Mouse (Mus musculus) frontal cortex, postnatal 25 days (tissue): ENCODE results near the gene Ttf2.

Experiments
- DNase-seq, 2 experiments: peaks; one replicate each; pipeline ENCODE4 v3.0.0; 2022; ENCODE audit warnings: low spot score in 2 of 2

The Ttf2 gene

DNA sequence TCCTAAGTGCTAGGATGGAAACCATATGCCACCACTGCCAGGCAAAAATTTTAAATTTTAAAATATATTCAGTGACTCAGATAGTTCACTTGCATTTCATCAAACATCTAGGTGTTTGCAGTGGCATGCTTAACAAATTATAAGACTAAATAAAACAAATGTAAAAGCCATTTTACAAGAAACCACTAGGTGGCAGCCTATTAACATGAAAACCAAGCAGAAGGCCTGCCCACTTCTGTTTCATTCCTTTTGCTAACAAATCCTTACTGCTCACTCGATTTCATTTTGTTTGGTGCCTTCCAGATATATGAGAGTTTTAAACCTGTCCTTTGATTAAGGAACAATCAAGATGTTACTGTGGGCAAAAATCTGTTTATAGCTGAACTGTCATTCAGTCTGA lies 4.4 kb upstream of the Ttf2 start:
- no peak for DNase-seq

DNA sequence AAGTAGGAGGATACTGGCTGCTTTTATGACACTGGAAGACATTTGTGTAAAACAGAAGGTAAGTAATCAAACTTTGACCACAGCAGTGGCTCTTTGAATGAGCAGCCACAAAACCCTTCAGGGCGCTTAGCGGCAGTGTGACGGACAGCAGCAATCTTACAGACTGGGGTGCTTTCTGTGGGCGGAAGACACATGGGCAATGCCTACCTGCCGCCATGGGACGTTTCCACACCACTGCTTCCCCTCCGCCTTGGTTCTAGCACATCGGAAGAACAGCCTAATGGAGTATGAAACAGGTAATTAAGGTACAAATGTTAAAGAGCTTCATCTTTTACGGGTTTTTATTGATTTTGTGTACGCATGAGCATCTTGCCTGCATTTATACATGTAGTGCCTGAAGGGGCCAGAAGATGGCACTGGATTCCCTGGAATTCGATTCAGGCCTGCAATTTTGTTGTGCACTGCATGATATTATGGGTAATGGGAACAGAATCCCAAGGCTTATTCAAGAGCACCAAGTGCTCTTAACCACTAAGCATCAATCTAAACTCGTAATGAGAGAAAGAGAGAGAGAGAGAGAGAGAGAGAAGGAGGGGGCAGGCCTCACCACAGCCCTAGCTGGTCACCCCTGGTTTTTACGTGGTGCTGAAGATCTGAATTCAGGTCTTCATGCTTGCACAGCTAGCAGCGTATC lies 5.5 kb downstream of the Ttf2 start:
- DNase-seq: peak; percentile 28 to 47

DNA sequence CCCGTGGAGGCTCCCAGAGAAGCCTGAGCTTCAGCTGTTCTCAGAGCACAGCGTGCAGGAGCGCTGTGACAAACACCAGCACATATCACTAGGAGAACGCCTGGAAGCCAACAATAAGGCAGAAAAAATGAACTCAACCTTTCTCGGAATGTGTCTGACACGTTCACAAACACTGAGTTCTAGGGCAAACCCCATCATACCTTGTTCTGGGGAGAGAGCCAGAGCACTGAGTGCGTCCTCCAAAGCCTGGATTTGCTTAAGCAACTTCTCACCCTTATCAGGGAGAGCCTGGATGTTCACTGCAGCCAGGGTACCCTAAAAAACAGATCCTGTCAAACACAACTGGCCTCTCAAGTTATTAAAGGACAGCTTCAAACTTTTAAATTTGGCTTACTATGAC lies 8.0 kb downstream of the Ttf2 start:
- no peak for DNase-seq

DNA sequence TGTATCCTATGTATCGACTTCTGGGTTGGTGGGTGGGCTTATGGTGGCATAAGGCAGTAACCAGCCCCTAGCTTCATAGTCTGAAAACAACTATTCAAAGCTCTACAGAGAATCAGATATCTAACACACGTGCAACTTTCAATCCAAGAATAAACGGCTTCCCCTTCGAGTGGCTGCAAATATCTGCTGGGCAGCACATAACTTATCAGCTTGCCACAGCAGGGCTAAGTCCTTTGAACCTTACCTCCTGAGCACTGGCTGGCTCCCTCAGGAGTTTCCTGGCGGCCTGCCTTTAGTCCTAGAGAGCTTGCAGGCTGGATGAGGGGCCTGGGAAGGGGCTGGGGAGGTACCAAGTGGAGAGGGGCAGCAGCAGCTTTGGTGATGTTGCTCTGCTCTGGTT lies 8.5 kb downstream of the Ttf2 start:
- no peak for DNase-seq

DNA sequence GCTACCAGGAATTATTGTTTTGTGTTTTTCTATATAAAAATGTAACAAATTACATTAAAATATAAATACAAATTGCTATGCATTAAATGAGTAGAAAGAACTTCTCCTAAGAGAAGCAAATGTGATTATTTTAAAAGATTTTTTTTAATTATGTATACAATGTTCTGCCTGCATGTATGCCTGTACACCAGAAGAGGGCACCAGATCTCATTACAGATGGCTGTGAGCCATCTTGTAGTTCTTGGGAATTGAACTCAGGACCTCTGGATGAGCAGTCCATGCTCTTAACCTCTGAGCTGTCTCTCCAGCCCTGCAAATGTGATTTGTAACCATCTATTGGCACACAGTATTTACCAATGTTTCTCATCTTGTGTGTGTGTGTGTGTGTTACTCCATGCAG lies 14.8 kb downstream of the Ttf2 start:
- DNase-seq: no peak

DNA sequence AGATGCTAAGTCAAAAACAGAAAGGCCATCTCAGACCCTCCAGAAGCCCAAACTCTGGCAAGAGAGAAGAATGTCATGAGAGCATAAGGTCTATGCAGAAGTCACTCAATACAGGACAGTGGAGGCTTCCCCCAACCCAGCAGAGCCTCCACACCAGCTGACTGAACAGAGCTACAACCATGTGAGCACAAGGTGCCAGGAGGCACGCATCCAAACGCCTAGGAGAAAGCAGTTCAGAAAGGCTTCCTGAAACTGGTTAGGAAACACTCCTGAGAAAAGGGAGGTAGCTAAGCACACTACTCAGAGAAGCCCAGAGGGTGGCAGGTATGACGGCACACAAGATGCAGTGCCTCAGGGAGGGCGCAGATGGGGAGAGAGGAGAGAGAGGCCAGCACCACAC lies 17.9 kb downstream of the Ttf2 start:
- DNase-seq: no peak

DNA sequence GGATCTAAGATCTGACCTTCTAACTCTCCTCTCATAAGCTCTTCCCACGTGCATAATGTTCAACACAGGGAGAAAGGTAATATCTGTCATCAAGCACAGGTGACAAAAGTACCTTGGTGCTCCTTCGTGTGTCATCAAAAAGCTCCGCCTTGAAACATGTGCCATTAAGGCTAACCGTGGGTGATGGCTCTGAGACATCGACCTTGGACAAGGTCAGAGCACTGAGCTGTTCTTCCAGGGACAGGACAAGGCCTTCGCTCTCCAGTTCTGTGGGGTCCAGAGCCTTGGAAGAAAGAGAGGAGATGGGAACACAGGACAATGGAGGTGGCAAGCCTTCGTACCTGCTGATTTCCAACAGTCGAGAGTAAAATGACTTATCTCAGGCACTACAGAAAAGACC lies 22.2 kb downstream of the Ttf2 start:
- DNase-seq: no peak

DNA sequence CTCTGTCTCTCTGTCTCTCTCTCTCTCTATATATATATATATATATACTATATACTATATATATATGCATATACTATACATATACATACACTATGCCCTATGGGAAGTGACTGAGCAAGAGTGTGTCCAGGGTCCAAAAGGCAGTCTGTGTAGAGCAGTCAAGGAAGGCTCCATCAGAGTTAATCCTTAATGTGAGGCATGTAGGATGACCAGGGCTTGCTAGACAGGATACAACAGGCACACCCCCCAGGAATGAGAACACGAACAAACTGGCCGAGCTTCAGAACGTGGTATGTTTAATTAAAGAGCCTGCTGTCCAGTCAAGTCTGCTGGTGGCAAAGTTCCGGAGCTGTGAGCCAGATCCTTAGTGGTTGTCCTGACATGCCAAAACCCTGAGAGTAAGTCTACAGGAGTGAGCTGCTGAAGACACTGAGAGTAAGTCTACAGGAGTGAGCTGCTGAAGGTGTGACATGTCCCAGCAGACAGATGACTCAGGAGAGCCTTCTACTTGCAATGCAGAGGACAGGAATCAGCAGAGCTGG lies 28.9 kb downstream of the Ttf2 start:
- DNase-seq: no peak

DNA sequence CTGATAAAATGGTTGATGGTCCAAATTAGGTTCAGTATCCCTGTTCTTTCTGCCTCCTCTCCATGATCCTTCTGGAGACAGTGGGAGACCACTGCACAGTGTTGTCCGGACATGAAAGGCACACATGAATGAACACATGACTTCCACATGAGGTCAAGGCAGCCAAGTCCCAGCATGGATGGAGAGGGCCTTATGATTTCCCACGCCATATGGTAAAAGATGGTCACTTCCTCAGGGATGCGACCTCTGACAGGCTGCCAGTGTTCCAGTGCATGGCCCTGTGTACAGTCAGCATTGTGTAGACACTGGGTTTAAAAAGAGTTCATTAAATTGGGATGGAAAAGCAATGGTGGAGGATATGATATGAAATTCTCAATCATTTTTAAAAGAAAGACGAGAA lies 31.3 kb downstream of the Ttf2 start:
- no peak for DNase-seq

DNA sequence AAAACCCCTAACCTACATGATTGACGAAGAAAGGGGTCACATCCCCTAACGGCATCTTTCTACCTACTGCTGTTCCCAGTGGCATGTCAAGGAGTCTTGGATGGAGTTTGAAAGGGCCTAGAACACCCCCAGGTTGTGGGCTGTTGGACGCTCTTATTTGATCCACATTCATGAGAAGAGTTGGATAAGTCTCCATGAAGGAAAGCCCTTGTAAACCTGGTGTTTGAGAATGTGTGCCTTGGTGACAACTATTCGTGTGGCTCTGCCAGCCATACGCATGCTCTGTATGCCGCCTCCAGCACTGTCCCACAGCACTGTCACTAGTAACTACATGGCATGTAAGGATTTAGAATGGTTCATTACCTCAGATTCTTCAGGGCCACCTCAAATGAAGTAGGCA lies 33.3 kb downstream of the Ttf2 start:
- no peak for DNase-seq

DNA sequence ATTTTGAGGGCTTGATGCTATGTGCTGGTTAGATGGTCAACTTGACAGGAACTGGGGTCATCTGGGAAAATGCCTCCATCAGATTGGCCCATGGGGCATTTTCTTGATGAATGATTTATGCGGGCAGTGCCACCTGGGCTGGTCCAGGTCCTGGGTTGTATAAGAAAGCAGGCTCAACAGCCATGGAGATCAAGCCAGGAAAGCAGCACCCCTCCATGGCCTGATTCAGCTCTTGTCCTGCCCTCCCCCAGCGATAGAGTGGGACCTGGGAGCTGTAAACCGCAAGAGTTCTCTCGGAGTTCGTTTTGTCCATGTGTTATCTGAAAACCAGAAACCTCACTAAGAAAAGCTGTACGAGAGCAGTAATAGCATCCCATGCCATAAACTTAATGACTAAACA lies 33.9 kb downstream of the Ttf2 start:
- DNase-seq: no peak

DNA sequence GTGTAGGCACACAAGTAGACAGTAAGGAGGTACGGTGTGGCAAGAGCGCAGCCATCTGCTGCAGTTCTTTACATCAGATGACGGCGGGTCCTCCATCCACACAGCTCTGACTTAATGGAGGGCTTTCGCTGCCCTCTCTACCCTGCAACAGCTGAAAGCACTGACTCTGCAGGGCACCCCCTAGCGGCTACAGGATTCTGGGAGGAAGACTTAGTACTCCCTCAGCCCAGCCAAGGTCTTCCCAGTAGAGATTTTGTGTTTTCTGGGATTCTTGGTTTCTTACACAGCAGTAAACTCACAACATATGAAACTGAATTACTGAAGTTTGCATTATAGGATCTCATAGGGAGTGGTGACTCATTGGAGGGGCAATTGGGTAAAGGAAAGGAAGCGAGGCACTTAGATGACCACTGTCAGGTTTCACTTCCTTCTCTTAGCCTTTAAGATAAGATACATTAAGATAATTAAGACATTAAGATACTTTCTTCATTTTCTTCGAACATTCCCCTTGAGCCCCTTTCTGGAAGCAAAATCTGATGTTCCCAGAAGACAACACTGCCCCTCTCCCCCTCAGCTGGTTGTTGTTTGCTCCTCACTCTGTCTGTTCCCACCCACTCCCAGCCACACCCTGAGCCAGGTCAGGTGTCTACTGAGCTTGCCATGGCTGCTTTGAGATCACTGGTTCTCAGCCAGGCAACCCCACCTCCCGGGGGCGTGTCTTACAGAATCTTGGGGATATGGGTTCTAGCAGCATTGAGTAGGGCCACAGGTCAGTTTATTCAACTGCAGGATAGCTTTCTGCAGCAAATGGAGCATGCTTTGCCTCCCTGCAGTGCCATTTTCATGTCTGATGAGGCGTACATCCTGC lies 37.2 kb downstream of the Ttf2 start:
- DNase-seq: no peak

DNA sequence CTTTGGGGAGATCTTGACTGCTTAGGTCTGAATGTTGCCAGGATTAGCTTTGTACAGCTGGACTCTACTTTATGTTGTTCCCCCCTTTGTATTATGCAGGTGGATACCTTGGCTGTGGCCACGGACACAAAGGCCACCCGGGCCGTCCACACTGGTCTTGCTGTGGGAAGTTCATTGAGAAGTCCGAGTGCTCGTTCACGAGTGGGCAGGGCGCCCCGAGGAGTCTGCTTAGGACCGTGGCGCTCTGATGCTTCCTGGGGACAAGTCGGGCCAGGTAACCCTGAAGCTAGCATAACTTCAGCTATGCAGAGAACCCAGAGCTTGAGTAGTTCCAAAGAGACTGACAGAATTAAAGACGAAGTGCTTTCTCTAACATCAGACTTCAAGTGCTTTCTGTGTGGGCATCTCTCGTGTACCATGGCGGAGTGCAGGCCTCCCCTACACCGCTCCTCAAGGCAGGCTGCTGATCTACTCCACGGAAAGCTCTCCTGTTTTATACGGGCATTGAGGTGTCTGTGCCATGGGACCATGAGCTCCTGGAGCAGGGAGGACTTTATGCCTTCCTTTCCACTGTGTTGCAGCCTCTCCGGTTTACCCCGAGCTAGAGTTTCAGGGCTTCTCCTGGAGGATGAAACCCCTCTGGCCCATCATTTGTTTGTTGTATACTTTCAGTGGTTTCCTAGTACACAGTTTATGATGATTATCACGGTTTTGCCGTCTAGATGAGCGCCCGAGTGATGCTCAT lies 38.0 kb downstream of the Ttf2 start:
- no peak for DNase-seq

DNA sequence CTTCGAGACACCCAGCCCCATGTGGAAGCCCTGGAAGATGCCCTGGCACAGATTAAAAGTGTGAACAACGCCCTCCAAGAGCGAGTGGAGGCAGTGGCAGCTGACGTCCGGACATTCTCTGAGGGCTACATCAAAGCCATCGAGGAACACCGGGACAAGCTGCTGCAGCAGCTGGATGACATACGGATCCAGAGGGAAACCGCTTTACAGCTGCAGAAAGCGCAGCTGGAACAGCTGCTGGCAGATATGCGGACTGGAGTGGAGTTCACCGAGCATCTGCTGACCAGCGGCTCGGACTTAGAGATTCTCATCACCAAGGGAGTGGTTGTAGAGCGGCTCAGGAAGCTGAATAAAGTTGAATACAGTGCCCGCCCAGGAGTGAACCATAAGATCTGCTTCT lies 44.3 kb downstream of the Ttf2 start:
- DNase-seq: no peak

DNA sequence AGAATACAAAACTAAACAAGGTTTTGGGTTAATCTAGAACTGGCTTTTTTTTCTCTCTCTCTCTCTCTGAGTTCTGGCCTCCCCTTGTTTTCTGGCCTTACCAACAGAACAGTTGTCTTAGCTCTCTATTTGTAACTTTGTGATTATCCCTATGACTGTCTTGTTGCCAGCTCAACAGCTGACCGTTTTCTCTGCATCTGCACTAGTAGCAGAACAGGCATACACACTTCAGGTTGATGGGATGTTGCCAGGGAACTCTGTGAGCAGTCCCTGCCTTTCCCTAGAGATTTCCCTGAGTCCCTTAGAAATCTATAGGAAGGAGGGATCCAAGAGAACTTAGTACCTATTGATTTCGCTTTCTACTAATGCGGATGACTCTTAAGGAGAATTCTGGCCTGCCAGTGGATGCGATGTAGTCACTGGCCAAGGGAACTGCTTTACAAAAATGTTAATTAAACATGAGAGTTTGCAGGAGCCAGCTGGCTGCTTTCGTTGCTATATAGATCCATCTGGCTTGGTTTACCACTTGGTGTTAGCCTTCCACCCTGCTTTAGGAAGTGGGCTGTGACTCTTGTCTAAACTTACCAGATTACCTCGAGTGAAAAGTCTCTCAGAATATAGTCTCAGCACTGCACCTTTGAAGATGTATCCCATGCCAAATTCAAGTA lies 45.3 kb downstream of the Ttf2 start:
- DNase-seq: no peak

DNA sequence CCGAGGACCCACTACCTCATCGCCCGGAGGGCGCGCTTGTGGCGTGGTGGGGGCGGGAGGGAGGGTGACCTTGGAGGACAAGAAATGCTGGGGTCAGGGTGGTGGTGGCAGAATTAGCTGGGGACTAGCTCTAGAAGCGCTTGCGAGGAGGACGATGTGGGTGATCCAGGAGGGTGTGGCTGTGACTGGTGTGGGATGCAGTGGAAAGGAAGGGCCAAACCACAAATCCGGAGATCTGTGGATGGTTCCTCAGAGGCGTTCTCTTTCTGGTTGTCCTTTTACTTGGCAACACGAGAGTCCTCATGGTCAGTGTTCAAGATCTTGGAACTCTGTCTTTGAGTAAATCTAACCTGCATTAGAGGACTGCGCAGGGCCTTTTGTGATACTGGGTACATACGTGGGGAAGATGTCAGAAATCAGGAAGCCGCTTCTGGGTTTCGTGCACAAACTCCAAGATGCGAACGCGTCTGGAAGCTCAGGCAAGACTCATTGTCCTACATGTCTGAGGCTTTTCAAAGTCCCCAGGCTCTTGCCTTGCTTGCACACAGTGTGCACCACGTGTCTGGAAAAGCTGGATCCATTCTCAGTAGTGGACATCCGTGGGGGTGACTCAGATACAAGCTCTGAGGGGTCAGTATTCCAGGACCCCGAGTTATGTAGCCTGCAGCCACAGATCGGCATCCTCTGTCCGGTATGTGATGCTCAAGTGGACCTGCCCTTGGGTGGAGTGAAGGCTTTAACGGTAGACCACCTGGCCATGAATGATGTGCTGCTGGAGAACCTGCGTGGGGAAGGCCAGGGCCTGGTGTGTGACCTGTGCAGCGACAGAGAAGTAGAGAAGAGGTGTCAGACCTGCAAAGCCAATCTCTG lies 46.7 kb downstream of the Ttf2 start:
- DNase-seq: no peak

DNA sequence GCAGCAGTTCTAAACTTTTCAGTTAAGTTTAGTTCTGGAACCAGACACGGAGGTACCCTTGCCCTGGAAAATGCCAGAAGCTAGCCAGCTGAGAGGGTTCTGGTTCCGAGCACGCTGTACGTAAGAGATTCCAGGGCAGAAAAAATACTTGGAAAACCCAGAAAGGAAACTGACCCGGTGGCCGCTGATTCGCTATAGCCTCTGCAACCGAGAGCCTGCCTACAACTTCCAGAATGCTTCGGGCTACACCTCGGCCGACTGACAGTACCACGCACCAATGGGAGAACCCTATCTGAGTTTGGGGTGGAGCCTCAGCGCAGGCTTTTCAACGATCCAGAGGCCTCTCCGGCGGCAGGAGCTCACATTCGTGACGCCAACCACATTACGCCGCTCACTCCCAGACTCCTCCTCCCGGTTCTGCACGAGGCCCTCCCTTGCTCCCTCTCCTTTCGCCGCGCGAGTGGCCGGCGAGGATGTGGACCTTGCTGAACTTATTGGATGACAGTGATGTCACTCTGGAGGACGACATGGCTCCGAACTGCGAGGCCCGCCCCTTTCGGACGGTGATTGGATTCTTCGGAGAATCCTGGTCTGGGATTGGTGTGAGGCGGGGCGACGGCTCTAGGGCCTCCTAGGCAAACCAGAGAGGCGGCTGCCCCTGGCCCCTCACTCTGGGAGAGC lies 47.5 kb downstream of the Ttf2 start, which contains the start of gene Trim45:
TSS of gene Trim45 (plus strand) at position 378 of the 681 bp plus-strand sequence.
- DNase-seq: peak; percentile 99

DNA sequence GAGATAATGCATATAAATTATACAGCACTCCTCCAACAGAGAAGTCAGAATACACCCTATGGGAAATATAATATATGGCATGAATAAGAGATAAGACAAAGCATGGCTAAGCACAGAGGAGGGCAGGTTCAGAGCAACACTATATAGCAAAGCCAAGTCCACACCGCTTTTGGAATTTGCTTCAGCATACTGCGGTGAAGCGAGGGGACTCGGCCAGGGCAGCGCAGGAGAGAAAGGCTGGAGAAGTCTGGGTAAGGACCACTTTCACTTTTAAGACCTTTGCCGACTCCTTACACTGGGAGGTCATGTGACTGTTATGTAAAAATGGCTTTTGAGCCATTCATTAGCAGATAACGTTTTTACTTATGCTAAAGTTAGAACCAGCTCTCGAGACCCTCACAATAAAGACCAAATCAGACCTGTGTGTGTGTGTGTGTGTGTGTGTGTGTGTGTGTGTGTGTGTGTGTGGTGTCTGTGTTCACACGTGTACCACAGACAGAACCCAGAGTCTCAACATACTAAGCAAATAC lies 48.8 kb downstream of the Ttf2 start:
- DNase-seq: no peak

DNA sequence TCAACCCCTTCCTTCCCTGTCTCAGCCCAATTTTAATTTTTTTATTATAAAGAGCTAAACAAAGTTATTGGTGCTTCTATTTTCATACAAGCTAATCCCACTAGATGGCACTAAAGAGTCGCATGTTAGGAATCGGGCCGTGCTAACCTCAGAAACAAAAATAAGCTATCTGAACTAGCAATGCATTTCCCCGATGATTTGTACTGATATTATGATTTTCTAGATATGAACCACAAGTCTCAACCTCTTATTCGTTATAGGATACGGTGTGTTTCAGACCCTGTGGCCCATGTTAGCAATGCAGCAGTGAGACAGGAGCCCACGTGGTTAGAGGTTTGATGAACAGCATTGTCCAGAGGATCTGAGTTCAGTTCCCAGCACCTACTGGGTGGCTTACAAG lies 52.6 kb downstream of the Ttf2 start:
- DNase-seq: no peak
